ENCODE assay signal across 14 mouse cellular contexts in genomic region chr7:121595496-121595895, GRCm38 (mm10).
DNase-seq lines count a peak whose midpoint lies in the region.
"Had no signal": no experiment of that assay in that cellular context is flagged by ENCODE, and none has a peak within 500 bp of the region (broad histone marks: within the 10 kb centered on the region; RNA-seq: fewer than 3 reads in every experiment).

No protein-coding gene starts in this region.

- DNase-seq in brain, adult 2 months (ENCODE audit: low read depth, low spot score) = peak; percentile 41
- peak; percentile 40 to 78 for DNase-seq in layer of hippocampus, adult 18-20 months (ENCODE audit: low spot score in 2 of 2)
- peak; percentile 71 for DNase-seq in layer of hippocampus, adult 9-11 months
- no peak for DNase-seq in heart, adult 9 months (ENCODE audit: low spot score in 2 of 2)
- no peak for DNase-seq in urinary bladder, postnatal 4 days (ENCODE audit: low spot score in 2 of 2)
- no peak for DNase-seq in thymus, adult 18-20 months
- DNase-seq: adrenal gland, adult 8-10 months; adrenal gland, postnatal 36 days; cerebellum, adult 11 months; cerebellum, adult 8-10 months; cerebellum, postnatal 14 days; gastrocnemius, postnatal 10 days; heart, adult 18-20 months; heart, postnatal 14 days had no signal

Comparison
In these comparisons a context has a peak if more than half of its experiments do, and no peak if none do; other contexts are left out.
1. DNase-seq: peak in brain, adult 2 months (single experiment), layer of hippocampus, adult 18-20 months (2 of 2) and layer of hippocampus, adult 9-11 months (single experiment); none in heart, adult 9 months (0 of 2), urinary bladder, postnatal 4 days (0 of 2) and thymus, adult 18-20 months (0 of 2).